Comparison of ENCODE assay signal across 20 mouse cellular contexts in the genomic region with DNA sequence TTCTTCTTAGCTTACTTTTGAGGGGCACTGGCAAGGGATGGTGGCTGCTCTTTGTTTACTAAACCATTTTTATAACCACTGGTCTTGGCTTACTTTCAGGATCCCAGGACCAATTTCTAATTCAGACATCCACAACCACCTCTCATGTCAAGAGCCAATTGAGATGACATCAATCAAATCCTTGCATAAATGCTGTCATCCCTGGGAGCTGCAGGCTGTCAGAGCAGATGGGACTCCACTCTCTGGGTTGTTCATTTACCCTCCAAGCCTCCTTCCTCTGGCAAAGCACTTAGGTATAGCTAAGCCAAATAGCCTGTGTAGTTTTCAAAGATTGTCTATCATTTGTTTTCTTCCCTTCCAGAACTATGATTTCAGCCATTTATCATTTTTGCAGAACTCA.
DNase-seq lines count a peak whose midpoint lies in the region; ATAC-seq lines count a peak whose summit lies in the region.
"Had no signal": no experiment of that assay in that cellular context is flagged by ENCODE, and none has a peak within 500 bp of the region (broad histone marks: within the 10 kb centered on the region; RNA-seq: fewer than 3 reads in every experiment).

No protein-coding gene starts in this region.

- peak; percentile 56 to 62 for DNase-seq in cerebellum, postnatal 14 days
- DNase-seq in cerebellum, adult 18-20 months, result no peak
- DNase-seq in layer of hippocampus, adult 9-11 months, result peak; percentile 4
- DNase-seq in layer of hippocampus, postnatal 25 days (ENCODE audit: extremely low spot score in 1 of 2, low spot score in 1 of 2), result no peak
- peak; percentile 4 for DNase-seq in brain, adult 2 months (ENCODE audit: low read depth, low spot score)
- peak; percentile 37 for DNase-seq in hindbrain, embryonic 14.5 days (ENCODE audit: low spot score)
- DNase-seq in adrenal gland, postnatal 14 days, result no peak
- no peak for DNase-seq in heart, postnatal 36 days
- DNase-seq: cerebellum, adult 11-12 months; gastrocnemius, postnatal 36 days; lung, adult 2 months; lung, postnatal 36 days; right cerebral cortex, postnatal 4 days; thymus, postnatal 36 days had no signal

- no peaks in the 10 kb centered on the region for H3K4me1 ChIP-seq in hindbrain, embryonic 14.5 days (replicated peaks; ENCODE audit: control insufficient read depth, insufficient read depth, low read length)
- H3K4me1 ChIP-seq: embryonic facial prominence, embryonic 12.5 days; heart, embryonic 12.5 days; limb, embryonic 10.5 days; midbrain, embryonic 13.5 days had no signal

- intact Hi-C loops in heart, postnatal 36 days (cut with DNase I), result no loop called here

- H3K9ac ChIP-seq in hindbrain, embryonic 14.5 days, result no peak overlapping the region
- H3K9ac ChIP-seq: embryonic facial prominence, embryonic 12.5 days; heart, embryonic 12.5 days; midbrain, embryonic 13.5 days had no signal

- no peaks in the 10 kb centered on the region for H3K36me3 ChIP-seq in hindbrain, embryonic 14.5 days (replicated peaks; ENCODE audit: control insufficient read depth, insufficient read depth)
- H3K36me3 ChIP-seq: embryonic facial prominence, embryonic 12.5 days; heart, embryonic 12.5 days; limb, embryonic 10.5 days; midbrain, embryonic 13.5 days had no signal

- H3K27ac ChIP-seq in hindbrain, embryonic 14.5 days, result no peak overlapping the region
- H3K27ac ChIP-seq: embryonic facial prominence, embryonic 12.5 days; limb, embryonic 10.5 days; midbrain, embryonic 13.5 days had no signal

- H3K27me3 ChIP-seq in hindbrain, embryonic 14.5 days (ENCODE audit: control insufficient read depth, insufficient read depth, low read length), result no peaks in the 10 kb centered on the region
- H3K27me3 ChIP-seq: embryonic facial prominence, embryonic 12.5 days; heart, embryonic 12.5 days; midbrain, embryonic 13.5 days had no signal

- peak; percentile 79 for ATAC-seq in hindbrain, embryonic 14.5 days (ENCODE audit: low FRiP score)
- ATAC-seq: intestine, embryonic 16.5 days; midbrain, embryonic 13.5 days had no signal

- H3K4me2 ChIP-seq in hindbrain, embryonic 14.5 days (replicated peaks), result no peak overlapping the region
- H3K4me2 ChIP-seq: embryonic facial prominence, embryonic 12.5 days; heart, embryonic 12.5 days; liver, embryonic 11.5 days; midbrain, embryonic 13.5 days had no signal

- H3K4me3 ChIP-seq in hindbrain, embryonic 14.5 days (replicated peaks; ENCODE audit: low read length), result no peak overlapping the region
- H3K4me3 ChIP-seq: embryonic facial prominence, embryonic 12.5 days; heart, embryonic 12.5 days; limb, embryonic 10.5 days; midbrain, embryonic 13.5 days had no signal

- peaks cover 10% of the 10 kb centered on the region for H3K9me3 ChIP-seq in hindbrain, embryonic 14.5 days (ENCODE audit: control insufficient read depth, low read length)
- H3K9me3 ChIP-seq: embryonic facial prominence, embryonic 12.5 days; limb, embryonic 10.5 days had no signal

Comparison
In these comparisons a context has a peak if more than half of its experiments do, and no peak if none do; other contexts are left out.
1. DNase-seq: peak in cerebellum, postnatal 14 days (2 of 2), layer of hippocampus, adult 9-11 months (single experiment), brain, adult 2 months (single experiment) and hindbrain, embryonic 14.5 days (single experiment); none in cerebellum, adult 18-20 months (0 of 2), layer of hippocampus, postnatal 25 days (0 of 2), adrenal gland, postnatal 14 days (single experiment) and heart, postnatal 36 days (0 of 2).